Mouse (Mus musculus) lung, postnatal 0 days (tissue): ENCODE data around the gene Ywhah. TPM values are rescaled to one million over a fixed set of nuclear protein-coding genes. Genes with fewer than 3 reads are reported as not detected.

Source experiments
- ATAC-seq: fragments of 200-750 bp; cut with Nextera tagmentation; 2 replicates; pipeline ENCODE4 v1.8.0; 2017; ENCODE audit warnings: moderate library complexity
- DNase-seq: peaks from one replicate; pipeline ENCODE4 v3.0.0-alpha.2; 2016; ENCODE audit warnings: low spot score
- H3K27ac ChIP-seq: fragments of 300-500 bp; sonication (generic); 2 replicates; pipeline ENCODE4 v1.5.1; 2014; ENCODE audit warnings: antibody characterized with exemption, mild to moderate bottlenecking, low read length, mixed read lengths
- H3K27me3 ChIP-seq: fragments of 300-500 bp; sonication (generic); replicated peaks from 2 replicates; pipeline ENCODE4 v1.6.1; 2014; ENCODE audit warnings: low read length, mixed read lengths; ENCODE audit not compliant: insufficient read depth
- H3K36me3 ChIP-seq: fragments of 300-500 bp; sonication (generic); 2 replicates; pipeline ENCODE4 v1.6.1; 2014; ENCODE audit warnings: low read length, mixed read lengths; ENCODE audit not compliant: insufficient read depth
- H3K4me1 ChIP-seq: fragments of 300-500 bp; sonication (generic); 2 replicates; pipeline ENCODE4 v1.6.1; 2014; ENCODE audit warnings: antibody characterized with exemption, low read depth, low read length, mixed read lengths; ENCODE audit not compliant: insufficient read depth
- H3K4me2 ChIP-seq: fragments of 300-500 bp; sonication (generic); replicated peaks from 2 replicates; pipeline ENCODE4 v1.6.1; 2014; ENCODE audit warnings: low read depth, mild to moderate bottlenecking, low read length, moderate library complexity, mixed read lengths
- H3K4me3 ChIP-seq: fragments of 300-500 bp; sonication (generic); 2 replicates; pipeline ENCODE4 v1.5.1; 2014; ENCODE audit warnings: low read depth, low read length
- H3K9ac ChIP-seq: fragments of 300-500 bp; sonication (generic); replicated peaks from 2 replicates; pipeline ENCODE4 v1.6.1; 2014; ENCODE audit warnings: low read depth, mild to moderate bottlenecking
- H3K9me3 ChIP-seq: fragments of 300-500 bp; sonication (generic); 2 replicates; pipeline ENCODE4 v1.6.1; 2016; ENCODE audit warnings: low read length, mixed read lengths
- CTCF ChIP-seq: IDR thresholded peaks from 2 replicates; pipeline ENCODE4 v1.5.1; 2016; ENCODE audit warnings: antibody characterized with exemption, mild to moderate bottlenecking
- EP300 ChIP-seq: IDR thresholded peaks from 2 replicates; pipeline ENCODE4 v1.6.1; 2016; ENCODE audit warnings: antibody characterized with exemption, mild to moderate bottlenecking, control low read depth
- WGBS: fragments of 180-500 bp; shearing (Covaris S2); extraction: QIAGEN DNeasy Blood & Tissue Kit; methylation state at CpG from one replicate; pipeline ENCODE4 v1.1.7; 2014; 5-methylcytosine and 5-hydroxymethylcytosine counted together
- polyA plus RNA-seq: library from polyadenylated mRNA; unstranded; fragments of >200 nt; fragmentation: Nextera tagmentation; extraction: Ambion mirVana; gene quantifications from 2 replicates; pipeline ENCODE4 v1.2.1, GENCODE M21; 2015

The Ywhah gene
- polyA plus RNA-seq, 1 experiment from 2014 or later, result 242 TPM

GRCm38 (mm10) chr5:33021622-33022021 is 3.0 kb downstream of the Ywhah start:
- DNase-seq (peak; percentile 29), ATAC-seq (no peak)
- Histone ChIP-seq H3K27me3 (no peaks in the 10 kb centered on the region), H3K36me3 (no peaks in the 10 kb centered on the region), H3K4me3 (no peak overlapping the region), H3K4me2 (no peak overlapping the region), H3K9me3 (no peaks in the 10 kb centered on the region), H3K27ac (no peak overlapping the region), H3K4me1 (peaks cover 14% of the 10 kb centered on the region; the same call in 1 of the 2 replicates), H3K9ac (no peak overlapping the region)
- WGBS, result 72% methylated on average over 2 of the region's 2 CpGs
- no peak for TF ChIP-seq EP300
- peak; percentile 63 for TF ChIP-seq CTCF

GRCm38 (mm10) chr5:33023337-33023736 is 4.7 kb downstream of the Ywhah start:
- no peak overlapping the region for H3K4me3 ChIP-seq
- 85% methylated on average over 4 of the region's 4 CpGs for WGBS
- ATAC-seq (no peak), DNase-seq (no peak)
- 0 out of 2 replicates have a peak overlapping the region, but pooled peaks have one; percentile 16 for H3K9ac ChIP-seq
- H3K27me3 ChIP-seq, result no peaks in the 10 kb centered on the region
- peaks cover 7% of the 10 kb centered on the region; the same call in 1 of the 2 replicates for H3K4me1 ChIP-seq
- no peak for TF ChIP-seq CTCF
- no peak for TF ChIP-seq EP300
- H3K36me3 ChIP-seq, result 0 out of 2 replicates have a peak, but pooled peaks cover 2% of the 10 kb centered on the region
- no peak overlapping the region for H3K27ac ChIP-seq
- H3K4me2 ChIP-seq, result no peak overlapping the region
- H3K9me3 ChIP-seq, result no peaks in the 10 kb centered on the region

DNA sequence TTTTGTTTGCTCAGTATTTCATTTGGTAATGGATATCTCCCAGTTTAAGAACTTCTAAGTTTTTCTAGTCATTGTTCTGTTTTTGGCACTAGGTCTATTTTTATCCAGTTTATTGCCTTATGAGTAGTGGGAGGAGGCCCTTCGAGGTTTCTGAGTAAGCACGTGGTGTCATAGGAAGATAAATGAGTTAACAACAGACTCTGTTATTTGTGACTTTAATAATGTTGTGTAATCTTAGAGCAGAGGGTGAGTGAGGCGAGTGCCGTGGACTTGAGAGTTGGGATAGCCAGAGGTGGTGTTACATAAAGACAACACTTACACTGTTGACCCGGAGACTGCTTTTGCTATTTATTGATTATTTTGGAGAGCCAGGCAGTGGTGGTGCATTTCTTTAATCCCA is 5.9 kb downstream of the Ywhah start:
- TF ChIP-seq EP300 (no peak), CTCF (no peak)
- WGBS, result 35% methylated on average over 5 of the region's 5 CpGs
- Histone ChIP-seq H3K27me3 (no peaks in the 10 kb centered on the region), H3K4me1 (peaks cover 7% of the 10 kb centered on the region; the same call in 1 of the 2 replicates), H3K9me3 (no peaks in the 10 kb centered on the region), H3K4me3 (no peak overlapping the region), H3K4me2 (no peak overlapping the region), H3K9ac (no peak overlapping the region), H3K36me3 (0 out of 2 replicates have a peak, but pooled peaks cover 2% of the 10 kb centered on the region), H3K27ac (no peak overlapping the region)
- DNase-seq (peak; percentile 86), ATAC-seq (peak; percentile 57)

DNA sequence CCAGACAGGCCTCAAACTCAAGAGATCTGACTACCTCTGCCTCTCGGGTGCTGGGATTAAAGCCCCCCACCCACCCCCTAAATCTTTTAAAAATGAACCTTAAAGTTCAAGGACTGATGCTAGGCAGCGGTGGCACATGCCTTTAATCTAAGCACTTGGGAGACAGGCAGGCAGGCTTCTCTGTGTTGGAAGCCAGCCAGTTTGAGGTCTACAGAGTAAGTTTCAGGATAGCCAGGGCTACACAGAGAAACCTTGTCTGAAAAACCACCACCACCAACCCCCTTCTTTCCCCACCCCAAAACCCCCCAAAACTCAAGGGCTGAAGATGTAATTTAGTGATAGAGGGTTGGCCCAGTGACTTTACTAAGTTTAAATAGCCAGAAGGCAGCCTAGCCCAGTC is 10.0 kb downstream of the Ywhah start:
- H3K4me3 ChIP-seq, result no peak overlapping the region
- ATAC-seq (no peak), DNase-seq (no peak)
- H3K27ac ChIP-seq, result no peak overlapping the region
- no peak for TF ChIP-seq CTCF
- TF ChIP-seq EP300, result no peak
- no peaks in the 10 kb centered on the region for H3K9me3 ChIP-seq
- WGBS, result 58% methylated on average over 2 of the region's 2 CpGs
- H3K4me2 ChIP-seq, result no peak overlapping the region
- H3K4me1 ChIP-seq, result peaks cover 4% of the 10 kb centered on the region; the same call in 1 of the 2 replicates
- H3K36me3 ChIP-seq, result 0 out of 2 replicates have a peak, but pooled peaks cover 2% of the 10 kb centered on the region
- no peaks in the 10 kb centered on the region for H3K27me3 ChIP-seq
- no peak overlapping the region for H3K9ac ChIP-seq

- whole genome bisulfite sequencing, result 60% methylated on average over 4 of the region's 4 CpGs
- H3K9ac ChIP-seq, result no peak overlapping the region
- H3K9me3 ChIP-seq, result no peaks in the 10 kb centered on the region
- H3K4me1 ChIP-seq, result no peaks in the 10 kb centered on the region
- H3K27me3 ChIP-seq, result no peaks in the 10 kb centered on the region
- 0 out of 2 replicates have a peak, but pooled peaks cover 2% of the 10 kb centered on the region for H3K36me3 ChIP-seq
- no peak for TF ChIP-seq EP300
- TF ChIP-seq CTCF, result no peak
- no peak overlapping the region for H3K4me2 ChIP-seq
- no peak overlapping the region for H3K4me3 ChIP-seq
- no peak overlapping the region for H3K27ac ChIP-seq
- DNase-seq (no peak), ATAC-seq (no peak)
These were observed 12.0 kb downstream of the Ywhah start for GRCm38 (mm10) chr5:33030425-33031175.

DNA sequence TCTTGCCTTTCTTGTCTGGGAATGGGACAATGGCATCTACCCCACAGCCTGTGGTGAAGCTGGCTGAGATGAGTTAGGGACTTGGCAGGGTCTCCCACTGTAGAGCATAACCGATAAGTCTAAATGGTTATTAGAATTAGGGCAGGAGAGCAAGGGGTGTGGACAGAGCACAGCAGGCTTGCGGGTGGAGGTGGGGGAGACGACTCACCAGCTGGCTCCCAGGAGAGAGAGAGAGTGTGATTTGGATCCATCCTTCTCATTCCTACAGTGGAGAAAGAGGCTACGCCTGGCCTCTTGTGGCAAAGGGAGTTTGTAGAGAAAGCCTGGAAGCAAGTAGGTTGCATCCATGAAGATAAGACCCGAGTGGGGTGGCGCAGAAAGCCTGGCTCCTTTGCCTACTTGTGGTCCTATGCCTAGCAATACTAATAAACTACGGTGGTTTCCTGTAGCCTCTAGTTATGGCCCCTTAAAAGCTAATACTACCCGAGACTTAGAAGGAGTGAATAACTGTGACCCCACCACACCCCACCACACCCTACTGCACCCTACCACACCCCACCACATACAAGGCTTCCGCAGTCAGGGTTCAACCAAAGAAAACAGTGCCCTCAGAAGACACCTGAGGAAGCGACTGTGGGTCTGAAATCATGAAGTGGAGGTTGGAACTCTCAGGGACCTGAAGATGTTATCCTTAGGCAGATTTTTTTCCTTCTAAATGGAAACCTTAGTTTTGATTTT is 13.6 kb downstream of the Ywhah start:
- H3K27me3 ChIP-seq, result no peaks in the 10 kb centered on the region
- no peak overlapping the region for H3K4me2 ChIP-seq
- H3K9me3 ChIP-seq, result no peaks in the 10 kb centered on the region
- no peak overlapping the region for H3K27ac ChIP-seq
- ATAC-seq, result no peak
- DNase-seq, result no peak
- H3K36me3 ChIP-seq, result 0 out of 2 replicates have a peak, but pooled peaks cover 2% of the 10 kb centered on the region
- TF ChIP-seq CTCF (no peak), EP300 (no peak)
- H3K9ac ChIP-seq, result no peak overlapping the region
- no peak overlapping the region for H3K4me3 ChIP-seq
- no peaks in the 10 kb centered on the region for H3K4me1 ChIP-seq
- 85% methylated on average over 10 of the region's 10 CpGs for WGBS
